Mouse (Mus musculus): Measurements from ENCODE around the gene Smc5. TPM values are rescaled to one million over a fixed set of nuclear protein-coding genes. Genes with fewer than 3 reads are reported as not detected.

Gene Smc5
- total and polyA plus RNA-seq, 2 experiments from 2014 or later, result 16.9 to 21.4 TPM

GRCm38 (mm10) chr19:23299987-23300386, 26.3 kb upstream of the Smc5 start:
- 86% methylated on average over 3 of the region's 3 CpGs for WGBS
- H3K9me3 ChIP-seq (ENCODE audit: low read length), result no peaks in the 10 kb centered on the region
- no peak overlapping the region for H3K4me3 ChIP-seq (ENCODE audit: low read length)
- no peak overlapping the region for H3K27ac ChIP-seq
- H3K4me1 ChIP-seq (ENCODE audit: insufficient read depth, low read length), result no peaks in the 10 kb centered on the region
- no peaks in the 10 kb centered on the region for H3K27me3 ChIP-seq (ENCODE audit: insufficient read depth, low read length)
- ATAC-seq (no peak), DNase-seq (ENCODE audit: low spot score) (no peak)
- no peaks in the 10 kb centered on the region for H3K36me3 ChIP-seq (ENCODE audit: insufficient read depth, low read length)
- no peak overlapping the region for H3K9ac ChIP-seq (replicated peaks; ENCODE audit: low read length)
- no peak overlapping the region for H3K4me2 ChIP-seq (ENCODE audit: low read depth, low read length)
- no peak for TF ChIP-seq CTCF (IDR thresholded peaks at IDR 0.05; ENCODE audit: low read depth)

GRCm38 (mm10) chr19:23298917-23299316, 25.2 kb upstream of the Smc5 start:
- Histone ChIP-seq H3K36me3 (ENCODE audit: insufficient read depth, low read length) (no peaks in the 10 kb centered on the region), H3K4me1 (ENCODE audit: insufficient read depth, low read length) (no peaks in the 10 kb centered on the region), H3K4me2 (ENCODE audit: low read depth, low read length) (no peak overlapping the region), H3K27me3 (ENCODE audit: insufficient read depth, low read length) (no peaks in the 10 kb centered on the region), H3K27ac (no peak overlapping the region), H3K4me3 (ENCODE audit: low read length) (no peak overlapping the region), H3K9me3 (ENCODE audit: low read length) (no peaks in the 10 kb centered on the region), H3K9ac (replicated peaks; ENCODE audit: low read length) (no peak overlapping the region)
- DNase-seq (ENCODE audit: low spot score) (peak; percentile 51), ATAC-seq (no peak)
- peak; percentile 56 for TF ChIP-seq CTCF (IDR thresholded peaks at IDR 0.05; ENCODE audit: low read depth)
- 82% methylated on average over 1 of the region's 1 CpGs for WGBS

- Histone ChIP-seq H3K27me3 (ENCODE audit: insufficient read depth, low read length) (no peaks in the 10 kb centered on the region), H3K4me2 (ENCODE audit: low read depth, low read length) (no peak overlapping the region), H3K36me3 (ENCODE audit: insufficient read depth, low read length) (no peaks in the 10 kb centered on the region), H3K9me3 (ENCODE audit: low read length) (no peaks in the 10 kb centered on the region), H3K4me3 (ENCODE audit: low read length) (no peak overlapping the region), H3K9ac (replicated peaks; ENCODE audit: low read length) (no peak overlapping the region), H3K27ac (no peak overlapping the region), H3K4me1 (ENCODE audit: insufficient read depth, low read length) (no peaks in the 10 kb centered on the region)
- ATAC-seq (no peak), DNase-seq (ENCODE audit: low spot score) (no peak)
- no peak for TF ChIP-seq CTCF (IDR thresholded peaks at IDR 0.05; ENCODE audit: low read depth)
Measured at GRCm38 (mm10) chr19:23297191-23297590, 23.5 kb upstream of the Smc5 start.

- no peak for TF ChIP-seq CTCF (IDR thresholded peaks at IDR 0.05; ENCODE audit: low read depth)
- WGBS, result 83% methylated on average over 1 of the region's 1 CpGs
- no peak overlapping the region for H3K4me2 ChIP-seq (ENCODE audit: low read depth, low read length)
- DNase-seq (ENCODE audit: low spot score), result no peak
- no peak for ATAC-seq
- H3K9me3 ChIP-seq (ENCODE audit: low read length), result peaks cover 8% of the 10 kb centered on the region; the same call in 1 of the 2 replicates
- no peak overlapping the region for H3K27ac ChIP-seq
- H3K4me3 ChIP-seq (ENCODE audit: low read length), result no peak overlapping the region
- no peaks in the 10 kb centered on the region for H3K36me3 ChIP-seq (ENCODE audit: insufficient read depth, low read length)
- H3K9ac ChIP-seq (replicated peaks; ENCODE audit: low read length), result no peak overlapping the region
- no peaks in the 10 kb centered on the region for H3K4me1 ChIP-seq (ENCODE audit: insufficient read depth, low read length)
- no peaks in the 10 kb centered on the region for H3K27me3 ChIP-seq (ENCODE audit: insufficient read depth, low read length)
Measured at GRCm38 (mm10) chr19:23289251-23289650, 15.6 kb upstream of the Smc5 start.

- H3K4me2 ChIP-seq (ENCODE audit: low read depth, low read length), result no peak overlapping the region
- H3K9ac ChIP-seq (replicated peaks; ENCODE audit: low read length), result no peak overlapping the region
- no peaks in the 10 kb centered on the region for H3K36me3 ChIP-seq (ENCODE audit: insufficient read depth, low read length)
- no peaks in the 10 kb centered on the region for H3K27me3 ChIP-seq (ENCODE audit: insufficient read depth, low read length)
- no peak for TF ChIP-seq CTCF (IDR thresholded peaks at IDR 0.05; ENCODE audit: low read depth)
- H3K27ac ChIP-seq, result no peak overlapping the region
- H3K4me3 ChIP-seq (ENCODE audit: low read length), result no peak overlapping the region
- no peaks in the 10 kb centered on the region for H3K4me1 ChIP-seq (ENCODE audit: insufficient read depth, low read length)
- DNase-seq (ENCODE audit: low spot score), result no peak
- WGBS, result 62% methylated on average over 8 of the region's 8 CpGs
- H3K9me3 ChIP-seq (ENCODE audit: low read length), result peaks cover 5% of the 10 kb centered on the region; the same call in 1 of the 2 replicates
- ATAC-seq, result no peak
Measured at GRCm38 (mm10) chr19:23281911-23282660, 8.4 kb upstream of the Smc5 start.

- peak overlapping the region; percentile 78 for H3K4me2 ChIP-seq (ENCODE audit: low read depth, low read length)
- no peak overlapping the region for H3K27ac ChIP-seq
- TF ChIP-seq CTCF (IDR thresholded peaks at IDR 0.05; ENCODE audit: low read depth), result 0 out of 2 replicates have a peak, but pooled peaks have one; percentile 5
- no peak for DNase-seq (ENCODE audit: low spot score)
- peak overlapping the region; percentile 89 for H3K4me3 ChIP-seq (ENCODE audit: low read length)
- H3K36me3 ChIP-seq (ENCODE audit: insufficient read depth, low read length), result no peaks in the 10 kb centered on the region
- H3K4me1 ChIP-seq (ENCODE audit: insufficient read depth, low read length), result 0 out of 2 replicates have a peak, but pooled peaks cover 4% of the 10 kb centered on the region
- H3K9me3 ChIP-seq (ENCODE audit: low read length), result no peaks in the 10 kb centered on the region
- peak; percentile 61 for ATAC-seq
- H3K27me3 ChIP-seq (ENCODE audit: insufficient read depth, low read length), result no peaks in the 10 kb centered on the region
- H3K9ac ChIP-seq (replicated peaks; ENCODE audit: low read length), result no peak overlapping the region
- WGBS, result 53% methylated on average over 4 of the region's 4 CpGs
Measured at GRCm38 (mm10) chr19:23274054-23274724, 492 bp upstream of the Smc5 start.

GRCm38 (mm10) chr19:23256771-23257170, 16.9 kb downstream of the Smc5 start:
- TF ChIP-seq CTCF (IDR thresholded peaks at IDR 0.05; ENCODE audit: low read depth), result no peak
- no peak overlapping the region for H3K9ac ChIP-seq (replicated peaks; ENCODE audit: low read length)
- H3K9me3 ChIP-seq (ENCODE audit: low read length), result no peaks in the 10 kb centered on the region
- peaks cover 23% of the 10 kb centered on the region; the same call in 1 of the 2 replicates for H3K36me3 ChIP-seq (ENCODE audit: insufficient read depth, low read length)
- DNase-seq (ENCODE audit: low spot score), result no peak
- ATAC-seq, result no peak
- WGBS, result 70% methylated on average over 9 of the region's 9 CpGs
- no peaks in the 10 kb centered on the region for H3K4me1 ChIP-seq (ENCODE audit: insufficient read depth, low read length)
- H3K27me3 ChIP-seq (ENCODE audit: insufficient read depth, low read length), result no peaks in the 10 kb centered on the region
- no peak overlapping the region for H3K4me3 ChIP-seq (ENCODE audit: low read length)
- no peak overlapping the region for H3K27ac ChIP-seq
- H3K4me2 ChIP-seq (ENCODE audit: low read depth, low read length), result no peak overlapping the region
